Mouse (Mus musculus): ENCODE results near the gene Lmntd1. TPM values are rescaled to one million over a fixed set of nuclear protein-coding genes. Genes with fewer than 3 reads are reported as not detected.
A peak's percentile ranks its signal among the peaks of the same experiment; 100 is the strongest.

The Lmntd1 gene
- polyA plus RNA-seq, 1 experiment from 2014 or later = 0.19 TPM

- H3K27ac ChIP-seq (ENCODE audit: low read length) = no peak overlapping the region
- 0 out of 2 replicates have a peak overlapping the region, but pooled peaks have one; percentile 1 for H3K9ac ChIP-seq (replicated peaks; ENCODE audit: low read depth, low read length)
- no peaks in the 10 kb centered on the region for H3K36me3 ChIP-seq (ENCODE audit: control insufficient read depth, insufficient read depth, low read length)
- H3K4me2 ChIP-seq (replicated peaks; ENCODE audit: low read depth, low read length) = no peak overlapping the region
- ATAC-seq (ENCODE audit: insufficient number of reproducible peaks, insufficient read depth, low FRiP score, low read depth) = peak; percentile 56; the same call in 1 of the 2 replicates
- no peaks in the 10 kb centered on the region for H3K9me3 ChIP-seq (ENCODE audit: control insufficient read depth, low read depth, low read length)
- WGBS = 64% methylated on average over 12 of the region's 12 CpGs
- H3K4me3 ChIP-seq (ENCODE audit: low read depth, low read length) = no peak overlapping the region
- peaks cover 3% of the 10 kb centered on the region; the same call in 1 of the 2 replicates for H3K4me1 ChIP-seq (ENCODE audit: control insufficient read depth, insufficient read depth, low read length)
- no peaks in the 10 kb centered on the region for H3K27me3 ChIP-seq (ENCODE audit: control insufficient read depth, insufficient read depth, low read length)
These were observed 252.9 kb downstream of the Lmntd1 start for GRCm38 (mm10) chr6:145361109-145361694.

GRCm38 (mm10) chr6:145359470-145360430, 254.4 kb downstream of the Lmntd1 start:
- H3K9me3 ChIP-seq (ENCODE audit: control insufficient read depth, low read depth, low read length) = peaks cover 4% of the 10 kb centered on the region; the same call in 1 of the 2 replicates
- no peak overlapping the region for H3K27ac ChIP-seq (ENCODE audit: low read length)
- ATAC-seq (ENCODE audit: insufficient number of reproducible peaks, insufficient read depth, low FRiP score, low read depth) = no peak
- 43% methylated on average over 26 of the region's 26 CpGs for WGBS
- no peaks in the 10 kb centered on the region for H3K27me3 ChIP-seq (ENCODE audit: control insufficient read depth, insufficient read depth, low read length)
- no peak overlapping the region for H3K4me3 ChIP-seq (ENCODE audit: low read depth, low read length)
- H3K9ac ChIP-seq (replicated peaks; ENCODE audit: low read depth, low read length) = no peak overlapping the region
- no peaks in the 10 kb centered on the region for H3K36me3 ChIP-seq (ENCODE audit: control insufficient read depth, insufficient read depth, low read length)
- peaks cover 3% of the 10 kb centered on the region; the same call in 1 of the 2 replicates for H3K4me1 ChIP-seq (ENCODE audit: control insufficient read depth, insufficient read depth, low read length)
- H3K4me2 ChIP-seq (replicated peaks; ENCODE audit: low read depth, low read length) = peak overlapping the region; percentile 21; the same call in 1 of the 2 replicates

- no peaks in the 10 kb centered on the region for H3K27me3 ChIP-seq (ENCODE audit: control insufficient read depth, insufficient read depth, low read length)
- no peaks in the 10 kb centered on the region for H3K36me3 ChIP-seq (ENCODE audit: control insufficient read depth, insufficient read depth, low read length)
- no peak overlapping the region for H3K27ac ChIP-seq (ENCODE audit: low read length)
- WGBS = 61% methylated on average over 9 of the region's 9 CpGs
- H3K9me3 ChIP-seq (ENCODE audit: control insufficient read depth, low read depth, low read length) = peaks cover 4% of the 10 kb centered on the region; the same call in 1 of the 2 replicates
- H3K4me1 ChIP-seq (ENCODE audit: control insufficient read depth, insufficient read depth, low read length) = peaks cover 3% of the 10 kb centered on the region; the same call in 1 of the 2 replicates
- ATAC-seq (ENCODE audit: insufficient number of reproducible peaks, insufficient read depth, low FRiP score, low read depth) = no peak
- no peak overlapping the region for H3K4me2 ChIP-seq (replicated peaks; ENCODE audit: low read depth, low read length)
- no peak overlapping the region for H3K9ac ChIP-seq (replicated peaks; ENCODE audit: low read depth, low read length)
- no peak overlapping the region for H3K4me3 ChIP-seq (ENCODE audit: low read depth, low read length)
These were observed 256.1 kb downstream of the Lmntd1 start for GRCm38 (mm10) chr6:145358001-145358400.

- Histone ChIP-seq H3K9me3 (ENCODE audit: control insufficient read depth, low read depth, low read length) (peaks cover 4% of the 10 kb centered on the region; the same call in 1 of the 2 replicates), H3K9ac (replicated peaks; ENCODE audit: low read depth, low read length) (no peak overlapping the region), H3K27me3 (ENCODE audit: control insufficient read depth, insufficient read depth, low read length) (no peaks in the 10 kb centered on the region), H3K4me3 (ENCODE audit: low read depth, low read length) (no peak overlapping the region), H3K4me1 (ENCODE audit: control insufficient read depth, insufficient read depth, low read length) (no peaks in the 10 kb centered on the region), H3K36me3 (ENCODE audit: control insufficient read depth, insufficient read depth, low read length) (no peaks in the 10 kb centered on the region), H3K27ac (ENCODE audit: low read length) (no peak overlapping the region), H3K4me2 (replicated peaks; ENCODE audit: low read depth, low read length) (no peak overlapping the region)
- ATAC-seq (ENCODE audit: insufficient number of reproducible peaks, insufficient read depth, low FRiP score, low read depth) = no peak
- WGBS = 92% methylated on average over 5 of the region's 5 CpGs
These were observed 260.3 kb downstream of the Lmntd1 start for GRCm38 (mm10) chr6:145353806-145354205.

GRCm38 (mm10) chr6:145352705-145353104, 261.4 kb downstream of the Lmntd1 start:
- Histone ChIP-seq H3K4me3 (ENCODE audit: low read depth, low read length) (no peak overlapping the region), H3K4me2 (replicated peaks; ENCODE audit: low read depth, low read length) (no peak overlapping the region), H3K4me1 (ENCODE audit: control insufficient read depth, insufficient read depth, low read length) (no peaks in the 10 kb centered on the region), H3K9me3 (ENCODE audit: control insufficient read depth, low read depth, low read length) (peaks cover 4% of the 10 kb centered on the region; the same call in 1 of the 2 replicates), H3K27ac (ENCODE audit: low read length) (no peak overlapping the region), H3K27me3 (ENCODE audit: control insufficient read depth, insufficient read depth, low read length) (no peaks in the 10 kb centered on the region), H3K36me3 (ENCODE audit: control insufficient read depth, insufficient read depth, low read length) (no peaks in the 10 kb centered on the region), H3K9ac (replicated peaks; ENCODE audit: low read depth, low read length) (no peak overlapping the region)
- ATAC-seq (ENCODE audit: insufficient number of reproducible peaks, insufficient read depth, low FRiP score, low read depth) = no peak
- 11% methylated on average over 1 of the region's 1 CpGs for WGBS

- H3K9ac ChIP-seq (replicated peaks; ENCODE audit: low read depth, low read length) = no peak overlapping the region
- no peaks in the 10 kb centered on the region for H3K27me3 ChIP-seq (ENCODE audit: control insufficient read depth, insufficient read depth, low read length)
- H3K9me3 ChIP-seq (ENCODE audit: control insufficient read depth, low read depth, low read length) = no peaks in the 10 kb centered on the region
- no peaks in the 10 kb centered on the region for H3K4me1 ChIP-seq (ENCODE audit: control insufficient read depth, insufficient read depth, low read length)
- no peaks in the 10 kb centered on the region for H3K36me3 ChIP-seq (ENCODE audit: control insufficient read depth, insufficient read depth, low read length)
- H3K4me2 ChIP-seq (replicated peaks; ENCODE audit: low read depth, low read length) = no peak overlapping the region
- no peak overlapping the region for H3K4me3 ChIP-seq (ENCODE audit: low read depth, low read length)
- no peak for ATAC-seq (ENCODE audit: insufficient number of reproducible peaks, insufficient read depth, low FRiP score, low read depth)
- H3K27ac ChIP-seq (ENCODE audit: low read length) = no peak overlapping the region
- 71% methylated on average over 9 of the region's 9 CpGs for WGBS
These were observed 265.8 kb downstream of the Lmntd1 start for GRCm38 (mm10) chr6:145348196-145348915.

GRCm38 (mm10) chr6:145347641-145348040, 266.5 kb downstream of the Lmntd1 start:
- H3K9ac ChIP-seq (replicated peaks; ENCODE audit: low read depth, low read length) = no peak overlapping the region
- no peaks in the 10 kb centered on the region for H3K27me3 ChIP-seq (ENCODE audit: control insufficient read depth, insufficient read depth, low read length)
- H3K36me3 ChIP-seq (ENCODE audit: control insufficient read depth, insufficient read depth, low read length) = no peaks in the 10 kb centered on the region
- WGBS = 69% methylated on average over 6 of the region's 6 CpGs
- no peaks in the 10 kb centered on the region for H3K9me3 ChIP-seq (ENCODE audit: control insufficient read depth, low read depth, low read length)
- H3K27ac ChIP-seq (ENCODE audit: low read length) = no peak overlapping the region
- no peak for ATAC-seq (ENCODE audit: insufficient number of reproducible peaks, insufficient read depth, low FRiP score, low read depth)
- H3K4me3 ChIP-seq (ENCODE audit: low read depth, low read length) = no peak overlapping the region
- no peak overlapping the region for H3K4me2 ChIP-seq (replicated peaks; ENCODE audit: low read depth, low read length)
- H3K4me1 ChIP-seq (ENCODE audit: control insufficient read depth, insufficient read depth, low read length) = no peaks in the 10 kb centered on the region
